Mouse (Mus musculus) lung, embryonic 16.5 days (tissue): ENCODE measurements around the gene Ttf1. TPM values are rescaled to one million over a fixed set of nuclear protein-coding genes. Genes with fewer than 3 reads are reported as not detected.

Experiments used
- polyA plus RNA-seq: library from polyadenylated mRNA; unstranded; fragments of >200 nt; fragmentation: Nextera tagmentation; extraction: Ambion mirVana; gene quantifications from 2 replicates; pipeline ENCODE4 v1.2.1, GENCODE M21; 2015

Ttf1 gene
- polyA plus RNA-seq, 1 experiment from 2014 or later, result 12.2 TPM

Other genes starting within 250 kb of the Ttf1 start
- 11.4 and 13.2 TPM in 2 replicates for gene Gtf3c4, start 219.9 kb upstream of the Ttf1 start, polyA plus RNA-seq
- gene Ddx31, start 219.9 kb upstream of the Ttf1 start, polyA plus RNA-seq, result 13.2 and 15.8 TPM in 2 replicates
- gene Barhl1, start 143.6 kb upstream of the Ttf1 start, polyA plus RNA-seq, result 0.28 TPM in 1 of 2 replicates, not detected in the other
- 0.70 and 1.1 TPM in 2 replicates for gene Cfap77, start 5.2 kb upstream of the Ttf1 start, polyA plus RNA-seq
- gene Setx, start 63.9 kb downstream of the Ttf1 start, polyA plus RNA-seq, result 8.2 and 9.6 TPM in 2 replicates
- 0.46 and 0.72 TPM in 2 replicates for gene Ntng2, start 192.7 kb downstream of the Ttf1 start, polyA plus RNA-seq